Mouse (Mus musculus): ENCODE measurements around the gene Cept1. TPM values are rescaled to one million over a fixed set of nuclear protein-coding genes. Genes with fewer than 3 reads are reported as not detected.

Gene Cept1
- total and polyA plus RNA-seq, 3 experiments = 15.9 to 32.0 TPM; not detected in 1

DNA sequence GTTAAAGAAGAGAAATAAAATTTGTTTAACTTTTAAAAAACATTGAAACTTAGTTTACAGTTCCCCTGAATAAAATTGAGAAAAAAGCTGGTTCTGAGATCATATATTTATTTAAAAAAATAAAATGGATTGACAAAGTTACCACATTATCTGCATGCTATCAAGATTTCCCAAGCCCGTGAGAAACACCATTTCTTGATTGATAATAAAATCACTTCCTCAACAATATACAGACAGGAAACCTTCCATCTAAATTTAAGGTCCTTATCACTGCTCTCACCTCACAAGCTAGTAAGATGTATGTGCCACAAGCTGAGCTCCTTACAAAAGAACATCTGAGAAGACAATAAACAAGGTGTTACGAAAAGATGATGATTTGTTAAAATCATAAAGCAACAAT is 44.7 kb downstream of the Cept1 start:
- Histone ChIP-seq H3K36me3 (ENCODE audit: control insufficient read depth in 1 of 2, insufficient read depth in 2 of 2, low read length in 2 of 2) (peaks cover 5 to 9% of the 10 kb centered on the region in 2 experiments; a peak in 3 of 4 replicates), H3K4me3 (ENCODE audit: control insufficient read depth in 1 of 2, insufficient read depth in 1 of 2, low read depth in 2 of 2, low read length in 2 of 2) (no peak overlapping the region)
- TF ChIP-seq ZMIZ1 (IDR thresholded peaks at IDR 0.05; ENCODE audit: low read depth, low read length) = no peak
- peak; percentile 64; the same call in 1 of the 2 replicates for TF ChIP-seq RCOR1 (IDR thresholded peaks at IDR 0.05; ENCODE audit: low read depth, low read length)
- no peak for TF ChIP-seq MAX (IDR thresholded peaks at IDR 0.05; ENCODE audit: low read length)
- peak; percentile 63; the same call in 1 of the 2 replicates for TF ChIP-seq GATA1 (IDR thresholded peaks at IDR 0.05; ENCODE audit: low read depth, low read length)

DNA sequence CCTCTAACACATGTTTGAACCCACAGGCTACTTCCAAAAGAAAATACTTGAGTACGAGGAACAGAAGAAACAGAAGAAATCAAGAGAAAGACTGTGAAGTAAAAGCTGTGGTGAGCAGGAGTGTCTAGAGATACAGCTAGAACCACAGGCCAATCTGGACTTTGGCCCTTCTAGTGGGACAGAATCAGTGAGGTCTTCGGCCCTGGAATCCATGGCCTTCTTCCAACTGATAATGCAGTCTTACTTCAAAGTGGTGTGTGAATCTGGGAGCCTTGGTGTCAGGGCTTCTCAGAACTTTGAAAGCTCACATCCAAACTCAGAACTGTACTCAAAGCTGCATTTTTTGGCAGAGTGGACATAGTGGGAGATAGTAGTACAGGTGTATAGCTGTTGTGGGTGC is 47.1 kb downstream of the Cept1 start:
- Histone ChIP-seq H3K4me1 (ENCODE audit: control insufficient read depth in 1 of 2, insufficient read depth in 2 of 2, low read length in 2 of 2) (peaks cover 10 to 17% of the 10 kb centered on the region in 2 experiments), H3K27me3 (ENCODE audit: control insufficient read depth in 1 of 2, insufficient read depth in 2 of 2, low read length in 2 of 2) (no peaks in the 10 kb centered on the region), H3K27ac (ENCODE audit: control insufficient read depth, low read depth, low read length) (no peak overlapping the region), H3K79me2 (ENCODE audit: control insufficient read depth, insufficient read depth, low read length, poor library complexity) (no peaks in the 10 kb centered on the region), H3K9me3 (replicated peaks; ENCODE audit: insufficient read depth, low read length) (no peaks in the 10 kb centered on the region), H3K4me3 (ENCODE audit: control insufficient read depth in 1 of 2, insufficient read depth in 1 of 2, low read depth in 2 of 2, low read length in 2 of 2) (no peak overlapping the region), H3K36me3 (ENCODE audit: control insufficient read depth in 1 of 2, insufficient read depth in 2 of 2, low read length in 2 of 2) (peaks cover 9 to 18% of the 10 kb centered on the region in 2 experiments), H3K9ac (ENCODE audit: control insufficient read depth, low read depth, low read length, poor library complexity, severe bottlenecking) (no peak overlapping the region)
- DNase-seq (ENCODE audit: low read depth, low spot score) = no peak
- no peak for TF ChIP-seq ETS1 (IDR thresholded peaks at IDR 0.05; ENCODE audit: low read depth, low read length)
- no peak for TF ChIP-seq USF1 (IDR thresholded peaks at IDR 0.05; ENCODE audit: low read depth, low read length)
- no peak for TF ChIP-seq UBTF (IDR thresholded peaks at IDR 0.05; ENCODE audit: borderline replicate concordance, insufficient read depth, low read depth, low read length)
- TF ChIP-seq POLR2AphosphoS2 (IDR thresholded peaks at IDR 0.05; ENCODE audit: low read length) = no peak
- no peak for TF ChIP-seq JUND (IDR thresholded peaks at IDR 0.05; ENCODE audit: low read depth, low read length)
- TF ChIP-seq MAX (IDR thresholded peaks at IDR 0.05; ENCODE audit: low read length) = no peak
- no peak for TF ChIP-seq SIN3A (IDR thresholded peaks at IDR 0.05; ENCODE audit: low read length)
- TF ChIP-seq TBP (IDR thresholded peaks at IDR 0.05; ENCODE audit: low read depth, low read length) = no peak
- TF ChIP-seq E2F4 (IDR thresholded peaks at IDR 0.05; ENCODE audit: borderline replicate concordance, low read depth, low read length) = no peak
- no peak for TF ChIP-seq MYC (IDR thresholded peaks at IDR 0.05; ENCODE audit: low read depth, low read length)
- TF ChIP-seq MYB (IDR thresholded peaks at IDR 0.05; ENCODE audit: low read depth, low read length) = no peak
- no peak for TF ChIP-seq MXI1 (IDR thresholded peaks at IDR 0.05; ENCODE audit: low read depth, low read length)

More for the DNA sequence above, 44.7 kb downstream of the Cept1 start:
- no peak for DNase-seq (ENCODE audit: low read depth, low spot score)
- Histone ChIP-seq H3K79me2 (ENCODE audit: control insufficient read depth, insufficient read depth, low read length, poor library complexity) (no peaks in the 10 kb centered on the region), H3K27ac (ENCODE audit: control insufficient read depth, low read depth, low read length) (no peak overlapping the region), H3K27me3 (ENCODE audit: control insufficient read depth in 1 of 2, insufficient read depth in 2 of 2, low read length in 2 of 2) (no peaks in the 10 kb centered on the region), H3K4me1 (ENCODE audit: control insufficient read depth in 1 of 2, insufficient read depth in 2 of 2, low read length in 2 of 2) (0 out of 4 replicates have a peak, but pooled peaks cover 0 to 2% of the 10 kb centered on the region in 2 experiments), H3K9me3 (replicated peaks; ENCODE audit: insufficient read depth, low read length) (no peaks in the 10 kb centered on the region), H3K9ac (ENCODE audit: control insufficient read depth, low read depth, low read length, poor library complexity, severe bottlenecking) (no peak overlapping the region)

DNA sequence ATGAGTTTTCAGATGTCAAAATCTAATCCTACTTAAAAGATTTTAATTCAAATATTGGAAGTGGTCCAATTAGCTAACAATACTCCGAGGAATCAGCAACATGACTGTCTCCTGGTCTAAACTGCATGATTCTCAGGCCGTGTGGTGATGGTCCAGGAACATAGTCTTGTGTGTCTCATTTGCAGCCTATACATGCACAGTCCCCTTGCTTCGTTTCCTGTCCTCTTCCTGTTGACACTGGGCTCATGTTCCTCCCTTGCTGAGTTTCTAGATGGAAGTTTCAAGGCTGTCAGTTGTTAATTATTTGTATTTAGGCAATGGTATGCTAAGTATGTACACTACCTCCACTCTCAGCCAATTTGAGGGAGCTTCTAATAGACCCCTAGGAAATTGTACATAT is 50.6 kb downstream of the Cept1 start:
- peaks cover under 1 to 37% of the 10 kb centered on the region in 2 experiments for H3K36me3 ChIP-seq (ENCODE audit: control insufficient read depth in 1 of 2, insufficient read depth in 2 of 2, low read length in 2 of 2)
- H3K9ac ChIP-seq (ENCODE audit: control insufficient read depth, low read depth, low read length, poor library complexity, severe bottlenecking) = no peak overlapping the region
- no peaks in the 10 kb centered on the region for H3K27me3 ChIP-seq (ENCODE audit: control insufficient read depth in 1 of 2, insufficient read depth in 2 of 2, low read length in 2 of 2)
- no peak overlapping the region for H3K4me3 ChIP-seq (ENCODE audit: control insufficient read depth in 1 of 2, insufficient read depth in 1 of 2, low read depth in 2 of 2, low read length in 2 of 2)
- no peak for DNase-seq (ENCODE audit: low read depth, low spot score)
- no peaks in the 10 kb centered on the region for H3K9me3 ChIP-seq (replicated peaks; ENCODE audit: insufficient read depth, low read length)
- H3K4me1 ChIP-seq (ENCODE audit: control insufficient read depth in 1 of 2, insufficient read depth in 2 of 2, low read length in 2 of 2) = peaks cover 31 to 32% of the 10 kb centered on the region in 2 experiments
- peak overlapping the region; percentile 5; the same call in 1 of the 2 replicates for H3K27ac ChIP-seq (ENCODE audit: control insufficient read depth, low read depth, low read length)
- H3K79me2 ChIP-seq (ENCODE audit: control insufficient read depth, insufficient read depth, low read length, poor library complexity) = no peaks in the 10 kb centered on the region
- TF ChIP-seq BHLHE40 (IDR thresholded peaks at IDR 0.05; ENCODE audit: borderline replicate concordance, low read depth, low read length) = no peak
- TF ChIP-seq NELFE (IDR thresholded peaks at IDR 0.05; ENCODE audit: low read depth, low read length) = no peak
- no peak for TF ChIP-seq MYB (IDR thresholded peaks at IDR 0.05; ENCODE audit: low read depth, low read length)
- no peak for TF ChIP-seq MYC (IDR thresholded peaks at IDR 0.05; ENCODE audit: low read depth, low read length)
- TF ChIP-seq EP300 (IDR thresholded peaks at IDR 0.05; ENCODE audit: low read depth in 1 of 2, low read length in 2 of 2) = no peak
- no peak for TF ChIP-seq GABPA (IDR thresholded peaks at IDR 0.05; ENCODE audit: low read depth, low read length)
- TF ChIP-seq POLR2A (IDR thresholded peaks at IDR 0.05; ENCODE audit: control insufficient read depth in 1 of 2, insufficient read depth in 1 of 2, low read depth in 1 of 2, low read length in 2 of 2, poor library complexity in 1 of 2) = no peak
- no peak for TF ChIP-seq KAT2A (conservative IDR thresholded peaks at IDR 0.05; ENCODE audit: low read depth, low read length)
- no peak for TF ChIP-seq ZNF384 (IDR thresholded peaks at IDR 0.05; ENCODE audit: low read depth, low read length)
- no peak for TF ChIP-seq HCFC1 (IDR thresholded peaks at IDR 0.05; ENCODE audit: low read depth, low read length)
- TF ChIP-seq MAZ (IDR thresholded peaks at IDR 0.05; ENCODE audit: low read depth, low read length) = no peak
- TF ChIP-seq ELF1 (IDR thresholded peaks at IDR 0.05; ENCODE audit: low read depth, low read length) = no peak
- TF ChIP-seq JUND (IDR thresholded peaks at IDR 0.05; ENCODE audit: low read depth, low read length) = no peak
- no peak for TF ChIP-seq USF2 (IDR thresholded peaks at IDR 0.05; ENCODE audit: borderline replicate concordance in 1 of 2, insufficient read depth in 1 of 2, low read depth in 1 of 2, low read length in 2 of 2)
- TF ChIP-seq UBTF (IDR thresholded peaks at IDR 0.05; ENCODE audit: borderline replicate concordance, insufficient read depth, low read depth, low read length) = no peak
- no peak for TF ChIP-seq ZMIZ1 (IDR thresholded peaks at IDR 0.05; ENCODE audit: low read depth, low read length)

Measured in MEL (cell line).